Mouse (Mus musculus) retina, embryonic 14.5 days (tissue): ENCODE data around the gene Peg10.

ENCODE experiments used
- DNase-seq: peaks from one replicate; pipeline ENCODE4 v3.0.0-alpha.2; 2015; ENCODE audit warnings: low spot score

Gene Peg10

DNA sequence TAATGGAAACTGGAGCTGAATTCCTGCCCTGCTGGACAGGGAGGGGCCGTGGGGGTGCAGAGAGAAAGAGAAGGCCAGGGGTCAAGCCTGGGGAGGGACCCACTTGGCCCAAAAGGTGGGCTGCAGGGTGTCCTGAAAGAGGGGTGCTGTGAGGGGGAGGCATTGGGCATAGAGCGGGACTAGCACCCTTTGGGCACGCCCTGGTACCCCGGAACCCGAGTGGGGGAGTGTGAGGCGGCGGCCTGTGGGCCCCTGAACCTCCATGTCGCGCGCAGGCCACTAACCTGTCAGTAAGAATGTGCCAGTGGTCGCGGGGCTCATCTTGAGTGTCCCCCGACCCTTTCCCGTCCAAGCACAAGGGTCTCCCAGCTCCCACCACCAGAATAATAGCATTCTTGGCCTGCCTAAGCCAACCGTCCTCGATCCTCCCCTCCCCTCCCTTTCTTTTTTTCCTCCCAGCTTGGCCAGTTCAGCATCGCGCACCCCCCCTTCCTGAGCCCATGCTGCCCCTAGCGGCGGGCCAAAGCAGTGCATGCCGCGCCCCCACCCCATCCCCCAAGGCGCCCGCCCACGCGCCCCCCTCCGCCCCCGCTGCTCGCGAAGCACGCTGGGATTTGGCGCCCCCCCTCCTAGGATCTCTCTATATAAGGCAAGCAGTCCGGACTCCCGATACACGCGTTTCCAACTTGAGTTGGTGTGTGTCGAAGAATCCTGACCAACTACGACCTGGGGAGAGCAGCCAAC, at the start of gene Peg10, which contains the start of gene Sgce:
TSS of gene Peg10 (plus strand) at position 611 of the 744 bp plus-strand sequence.
TSS of gene Sgce (minus strand) at position 512 of the 744 bp plus-strand sequence.
- peak; percentile 82 for DNase-seq

DNA sequence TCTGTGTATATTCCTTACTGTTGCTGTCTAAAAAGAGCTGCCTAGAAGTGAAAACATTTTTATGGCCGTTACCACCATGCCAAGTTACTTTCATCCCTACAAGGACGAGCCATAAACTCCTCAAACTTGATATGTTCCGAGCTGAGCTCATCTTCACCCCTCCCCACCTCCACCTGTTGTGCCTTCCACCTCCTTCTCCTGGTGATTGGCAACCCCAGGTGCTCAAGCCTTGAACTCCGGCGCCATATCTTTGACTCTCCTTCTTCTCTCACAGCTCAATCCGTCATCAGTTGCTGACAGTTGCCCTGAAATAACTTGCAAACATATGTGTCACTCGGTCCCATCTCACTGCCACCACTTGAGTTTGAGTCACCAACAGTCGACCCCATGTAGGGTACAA, 45.5 kb upstream of the Peg10 start:
- DNase-seq: no peak

DNA sequence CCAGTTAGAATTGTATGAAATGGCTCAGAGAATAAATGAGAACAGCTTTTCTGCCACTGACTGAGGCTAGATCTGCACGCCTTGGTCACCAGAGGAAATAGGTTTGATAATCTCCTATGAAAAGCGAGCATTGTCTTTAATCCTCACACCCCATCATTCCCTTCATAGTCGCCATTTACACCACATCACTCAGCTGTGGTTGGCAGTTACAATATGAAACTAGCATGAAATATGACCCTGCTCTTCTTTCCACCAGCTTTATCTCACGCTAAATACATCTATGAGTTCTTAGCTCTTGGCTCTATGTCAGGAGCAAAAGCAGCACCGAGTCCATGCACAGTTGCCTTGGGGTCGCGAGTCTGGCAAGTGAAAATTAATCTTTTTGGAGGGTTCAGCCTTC, 43.2 kb upstream of the Peg10 start:
- DNase-seq: no peak

DNA sequence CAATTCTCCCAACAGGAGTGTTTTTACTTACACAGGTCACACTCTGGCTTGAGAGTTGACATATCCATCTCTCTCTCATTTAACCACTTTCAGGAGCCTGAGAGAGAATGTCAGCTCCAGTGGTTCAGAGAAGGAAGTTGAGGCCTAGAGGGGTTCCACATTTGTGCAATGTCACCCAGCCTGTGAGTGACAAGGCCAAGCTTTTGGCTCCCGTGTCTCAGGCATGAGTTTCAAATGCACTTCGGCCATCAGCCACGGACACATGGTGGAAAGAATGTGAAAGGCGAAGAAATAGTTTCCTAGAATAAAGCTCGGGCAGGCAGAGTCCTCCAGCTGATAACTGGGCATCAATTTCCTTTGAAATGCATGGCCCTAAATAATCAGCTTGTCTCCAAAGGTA, 40.7 kb upstream of the Peg10 start:
- no peak for DNase-seq

DNA sequence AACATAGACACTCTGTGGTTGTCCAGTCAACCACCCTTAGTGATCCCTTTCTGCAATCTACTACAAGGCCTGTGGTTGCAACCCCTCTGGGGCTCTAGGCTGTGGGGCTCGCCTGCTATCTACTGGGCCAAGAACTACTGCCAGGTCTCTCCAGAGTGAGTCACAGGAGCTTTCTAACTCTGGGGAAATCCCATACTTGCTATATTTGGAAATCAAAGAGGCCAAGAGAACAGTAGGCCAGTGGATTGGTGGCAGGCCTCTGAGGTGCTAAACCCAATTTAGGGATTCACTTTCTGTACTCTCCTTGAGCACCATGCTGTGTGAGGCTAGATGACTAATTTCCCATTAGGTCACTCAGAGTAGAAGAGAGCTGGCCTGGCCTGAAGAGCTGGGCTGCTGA, 38.1 kb upstream of the Peg10 start:
- no peak for DNase-seq

DNA sequence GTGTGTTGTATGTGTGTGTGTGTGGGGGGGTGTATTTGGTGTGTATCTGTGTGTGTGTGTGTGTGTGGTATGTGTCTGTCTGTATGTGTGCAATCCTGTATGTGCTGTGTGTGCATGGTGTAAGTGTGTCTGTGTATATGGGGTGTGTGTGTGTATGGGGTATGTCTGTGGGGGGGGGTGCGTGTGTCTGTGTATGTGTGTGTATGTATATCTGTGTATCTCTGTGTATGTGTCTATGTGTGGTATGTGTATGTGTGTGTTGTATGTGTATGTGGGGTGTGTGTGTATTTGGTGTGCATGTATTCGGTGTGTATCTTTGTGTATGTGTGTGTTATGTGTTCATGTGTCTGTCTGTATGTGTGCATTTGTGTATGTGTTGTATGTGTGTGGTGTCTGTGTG, 30.9 kb upstream of the Peg10 start:
- DNase-seq: no peak

DNA sequence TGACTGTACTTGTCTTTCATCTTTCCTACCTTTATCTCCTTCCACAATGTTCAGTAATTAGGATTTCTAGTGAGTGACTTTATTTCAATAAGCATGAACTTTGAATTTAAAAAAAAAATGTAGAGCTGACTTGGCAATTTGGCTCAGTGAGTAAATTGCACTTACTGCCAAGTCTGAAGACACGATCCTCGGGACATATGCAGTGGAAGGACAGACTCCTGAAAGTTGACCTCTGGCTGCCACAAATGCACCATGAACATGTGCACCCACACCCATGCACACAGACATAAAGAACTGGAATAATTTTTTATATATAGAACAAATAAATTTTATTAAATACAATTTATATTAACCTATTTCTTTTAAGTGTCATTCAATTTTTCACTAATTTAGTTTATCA, 29.8 kb upstream of the Peg10 start:
- no peak for DNase-seq

DNA sequence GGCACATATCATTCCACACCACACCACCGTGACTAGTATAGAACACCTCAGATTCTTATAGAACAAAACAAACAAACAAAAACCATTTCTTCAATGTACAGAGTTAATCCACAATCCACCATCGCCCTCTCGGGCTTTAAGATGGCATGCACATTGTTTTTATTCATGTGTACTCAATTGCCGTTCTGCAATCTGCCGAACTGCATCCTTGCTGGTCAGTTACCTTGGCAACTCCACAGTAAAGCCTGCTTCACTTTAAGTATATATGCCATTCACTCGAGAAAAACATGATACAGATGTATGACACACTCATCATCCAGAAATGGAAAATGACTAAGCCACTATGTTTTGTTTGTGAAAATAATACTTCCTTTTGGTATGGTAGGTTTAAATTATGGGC, 25.0 kb upstream of the Peg10 start:
- DNase-seq: no peak

DNA sequence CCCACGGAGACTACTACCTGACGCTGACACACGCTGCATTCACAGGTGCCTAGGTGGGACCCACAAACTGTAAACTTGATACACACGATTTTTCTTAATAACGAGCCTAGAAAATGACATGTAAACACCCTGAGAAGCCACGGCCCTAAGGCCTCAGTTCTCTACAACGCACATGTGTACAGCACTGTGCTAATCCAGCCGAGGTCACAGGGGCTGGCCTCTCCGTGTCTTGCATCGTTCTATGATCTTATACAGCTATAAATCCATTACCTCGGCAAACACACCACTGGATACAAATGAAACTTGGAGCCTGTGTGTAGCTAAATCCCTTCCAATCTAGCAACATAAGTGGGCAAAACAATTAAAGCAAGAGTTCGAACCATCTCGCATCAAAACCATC, 24.4 kb upstream of the Peg10 start:
- no peak for DNase-seq

DNA sequence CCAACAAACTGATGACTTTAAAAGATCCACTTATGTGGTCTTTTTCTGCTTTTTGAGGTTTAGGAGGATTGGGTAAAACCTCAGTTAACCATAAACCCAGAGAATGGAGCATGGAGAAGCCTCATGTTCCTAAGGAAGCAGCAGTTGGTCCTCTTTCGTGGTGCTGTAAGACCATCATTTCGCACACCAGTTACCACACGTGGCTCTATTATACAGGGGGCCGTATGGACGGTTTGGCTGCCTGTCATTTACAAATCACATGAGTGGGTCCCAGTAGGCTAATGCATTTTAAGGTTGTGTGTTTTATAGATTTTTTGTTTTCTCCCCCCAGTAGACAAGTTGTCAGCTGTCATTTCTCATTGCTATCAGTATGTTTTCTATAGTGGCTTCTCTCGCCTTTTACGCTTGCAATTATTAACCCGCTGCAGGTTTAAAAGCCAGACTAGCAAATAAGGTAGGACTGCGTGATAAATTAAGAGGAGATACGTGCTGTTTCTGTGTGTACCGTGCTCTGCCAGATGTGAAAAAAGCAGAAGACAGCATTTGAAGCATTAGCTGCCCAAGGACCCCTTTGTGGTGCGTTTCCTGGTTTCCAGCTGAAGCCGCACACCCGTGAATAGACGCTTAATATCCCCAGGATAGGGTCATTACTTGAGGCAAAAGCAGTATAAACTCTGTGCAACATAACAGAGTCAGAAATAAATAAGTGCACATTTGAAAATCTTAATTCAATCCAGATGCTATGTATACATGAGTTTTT, 22.9 kb upstream of the Peg10 start:
- DNase-seq: peak; percentile 39

DNA sequence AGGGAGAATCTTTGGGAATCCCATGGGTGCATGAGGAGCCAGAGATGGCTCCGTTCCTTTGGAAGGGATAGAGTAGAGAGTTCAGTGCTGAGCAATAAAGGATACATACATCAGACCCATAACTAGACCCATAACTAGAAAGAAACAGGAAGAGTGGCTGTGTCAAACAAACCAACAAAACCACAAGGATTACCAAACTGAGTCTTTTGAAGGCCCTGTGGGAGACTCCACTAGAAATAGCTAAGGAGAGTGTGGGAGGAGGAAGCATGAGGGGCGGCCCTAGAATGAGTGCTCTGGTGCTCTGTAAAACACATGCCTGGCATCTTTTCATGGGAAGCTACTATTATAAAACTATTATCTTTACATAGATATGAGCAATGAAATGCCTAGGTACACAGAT, 18.8 kb upstream of the Peg10 start:
- DNase-seq: no peak

DNA sequence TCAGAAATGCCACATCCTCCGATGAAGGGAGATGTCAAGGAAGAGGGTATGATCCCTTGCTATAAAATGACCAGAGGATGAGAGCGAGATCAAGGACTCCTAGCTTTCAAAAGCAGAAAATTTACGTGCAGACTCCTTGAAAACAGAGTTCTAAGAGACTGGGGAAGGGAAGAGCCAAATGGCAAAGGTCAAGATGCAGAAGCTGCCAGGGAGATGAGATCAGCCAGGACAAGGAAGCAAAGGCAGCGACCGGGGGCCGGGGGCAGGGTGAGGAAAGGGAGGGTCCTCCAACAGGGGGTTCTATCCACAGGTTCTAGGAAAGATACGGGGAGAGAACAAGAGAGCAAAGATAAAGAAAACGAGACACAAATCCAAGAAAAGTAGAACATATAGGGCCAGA, 15.4 kb upstream of the Peg10 start:
- DNase-seq: no peak

DNA sequence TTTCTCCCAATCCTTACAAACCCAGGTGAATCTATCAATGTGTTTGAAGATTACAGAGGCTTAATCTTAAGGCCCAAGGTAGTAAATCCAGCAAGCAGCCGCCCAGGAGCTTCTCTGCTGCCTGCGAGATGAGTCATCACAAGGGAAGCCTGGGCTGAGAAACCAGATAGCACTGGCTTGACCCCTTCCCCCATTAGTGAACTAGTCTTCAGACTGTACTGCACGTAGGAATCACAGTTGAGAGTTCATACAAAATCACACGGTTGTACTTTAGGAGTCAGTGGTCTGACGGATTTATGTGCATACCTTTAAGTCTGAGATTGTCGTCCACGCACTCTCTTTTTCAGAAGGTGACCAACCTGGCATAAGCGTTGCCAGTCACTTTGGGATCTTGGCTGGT, 13.9 kb upstream of the Peg10 start:
- DNase-seq: no peak

DNA sequence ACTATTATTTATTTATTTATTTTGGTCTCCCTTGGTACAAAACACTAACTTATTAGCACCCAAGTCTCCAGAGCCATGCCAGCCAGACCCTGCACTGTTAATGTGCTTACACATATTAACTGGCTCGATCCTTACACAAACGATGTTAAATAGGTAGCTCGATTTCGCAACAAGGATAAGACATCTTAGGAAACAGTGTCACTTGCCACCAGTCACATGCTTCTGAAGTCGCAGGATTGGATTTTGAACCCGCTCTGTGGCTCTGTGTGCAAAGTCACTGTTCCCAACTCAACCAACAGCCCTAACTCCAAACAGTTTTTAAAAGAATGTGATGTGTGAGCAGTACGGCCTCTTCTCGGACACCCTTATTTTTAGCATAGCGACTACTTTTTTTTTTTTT, 10.7 kb upstream of the Peg10 start:
- no peak for DNase-seq

DNA sequence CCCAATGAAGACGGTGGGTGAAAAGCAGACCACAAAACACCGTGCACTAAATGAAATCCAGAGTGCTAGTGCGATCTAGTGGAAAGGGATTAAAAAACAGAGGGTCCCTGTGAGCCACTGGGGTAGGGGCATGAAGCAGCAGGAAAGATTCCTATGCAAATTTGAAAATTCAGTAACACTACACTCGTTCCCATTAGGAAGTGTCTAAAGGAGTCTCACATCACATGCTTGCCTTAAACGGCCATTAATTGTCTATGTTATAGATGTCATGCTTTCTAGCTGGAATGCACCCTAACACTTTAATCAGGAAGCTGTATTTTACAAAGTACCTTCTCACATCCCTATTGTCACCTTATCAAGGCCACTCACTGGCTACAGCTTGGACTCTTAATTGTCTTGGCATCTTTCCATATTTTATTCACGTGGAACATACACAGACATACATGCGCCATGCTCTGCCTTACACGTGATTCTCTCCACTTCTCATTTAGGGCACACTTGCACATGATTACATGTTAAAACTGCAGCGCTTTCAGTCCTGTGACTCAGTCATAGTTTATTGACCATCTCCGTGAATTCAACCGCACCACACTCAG, 9.0 kb upstream of the Peg10 start:
- DNase-seq: no peak

DNA sequence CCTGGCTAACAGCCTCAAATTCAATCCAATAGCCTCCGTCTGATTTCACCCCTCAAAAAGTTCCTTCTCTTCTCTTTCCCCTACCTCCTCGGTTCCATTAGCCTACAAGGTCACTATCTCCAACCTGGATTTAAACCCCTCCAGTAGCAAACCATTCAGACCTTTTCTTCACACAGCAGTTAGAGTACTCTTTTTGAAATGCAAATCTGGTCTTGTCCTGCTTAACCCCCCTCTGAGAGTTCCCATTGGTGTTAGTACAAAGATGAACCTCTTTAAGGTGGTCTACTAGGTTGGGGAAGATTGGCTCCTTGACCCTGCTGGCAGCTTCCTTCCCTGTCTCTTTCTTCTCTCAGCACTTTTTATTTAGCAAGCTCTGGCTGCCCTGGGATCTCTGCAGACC, 8.4 kb upstream of the Peg10 start:
- DNase-seq: no peak

DNA sequence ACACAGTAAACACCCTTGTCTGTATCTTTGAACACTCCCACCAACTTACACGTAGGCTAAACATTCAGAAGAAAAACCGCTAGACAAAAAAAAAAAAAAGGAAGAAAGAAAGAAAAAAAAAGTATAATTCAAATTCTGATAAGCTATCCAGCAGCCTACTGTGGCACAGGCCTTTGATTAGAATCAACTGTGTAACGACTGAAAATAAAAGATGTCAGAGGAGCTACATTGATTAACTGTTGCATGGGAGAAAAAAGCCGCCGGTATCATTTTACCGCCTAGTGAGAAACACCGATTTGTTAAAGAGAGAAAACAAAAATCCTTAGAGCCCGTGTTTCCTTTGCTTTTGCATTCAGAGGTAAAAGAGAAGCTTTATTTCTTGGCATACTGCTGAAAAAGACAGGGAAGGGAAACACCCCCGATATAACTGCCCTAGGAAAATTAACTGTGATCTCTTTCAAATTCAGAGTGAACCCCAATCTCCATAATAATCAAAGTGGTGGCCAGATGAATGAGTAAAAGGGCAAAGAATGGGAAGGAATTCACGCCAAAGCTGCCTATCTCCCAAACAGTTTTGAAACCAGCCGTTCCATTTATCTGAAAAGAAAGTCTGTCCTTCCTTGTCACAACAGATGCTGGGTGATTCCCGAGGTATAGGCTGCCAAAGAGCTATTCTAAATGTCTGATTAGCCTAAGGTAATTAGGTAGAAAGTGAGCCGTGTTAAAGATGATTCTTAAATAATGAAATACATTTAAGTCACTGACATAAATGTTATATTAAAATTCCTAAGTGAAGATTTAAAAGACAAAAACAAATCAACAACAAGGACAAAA, 7.4 kb upstream of the Peg10 start:
- no peak for DNase-seq

DNA sequence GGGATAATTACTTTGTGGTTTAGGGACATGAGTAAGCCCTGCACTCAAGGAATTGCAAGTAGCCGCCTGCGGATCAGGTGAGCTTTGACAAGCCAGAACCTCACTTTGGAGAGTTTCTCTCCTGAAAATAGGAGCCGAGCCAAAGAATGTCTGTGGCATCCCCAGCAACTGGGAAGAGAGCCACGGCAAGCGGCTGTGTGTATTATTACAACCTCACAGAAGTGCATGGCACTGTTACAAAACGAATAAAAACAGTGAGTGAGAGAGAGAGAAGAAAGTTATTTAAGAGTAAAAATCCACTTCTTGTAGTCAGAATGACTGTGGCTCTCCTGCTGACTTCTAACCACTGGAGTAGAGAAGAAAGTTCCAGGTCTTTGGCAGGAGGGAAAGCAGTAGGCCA, 6.6 kb upstream of the Peg10 start:
- no peak for DNase-seq

DNA sequence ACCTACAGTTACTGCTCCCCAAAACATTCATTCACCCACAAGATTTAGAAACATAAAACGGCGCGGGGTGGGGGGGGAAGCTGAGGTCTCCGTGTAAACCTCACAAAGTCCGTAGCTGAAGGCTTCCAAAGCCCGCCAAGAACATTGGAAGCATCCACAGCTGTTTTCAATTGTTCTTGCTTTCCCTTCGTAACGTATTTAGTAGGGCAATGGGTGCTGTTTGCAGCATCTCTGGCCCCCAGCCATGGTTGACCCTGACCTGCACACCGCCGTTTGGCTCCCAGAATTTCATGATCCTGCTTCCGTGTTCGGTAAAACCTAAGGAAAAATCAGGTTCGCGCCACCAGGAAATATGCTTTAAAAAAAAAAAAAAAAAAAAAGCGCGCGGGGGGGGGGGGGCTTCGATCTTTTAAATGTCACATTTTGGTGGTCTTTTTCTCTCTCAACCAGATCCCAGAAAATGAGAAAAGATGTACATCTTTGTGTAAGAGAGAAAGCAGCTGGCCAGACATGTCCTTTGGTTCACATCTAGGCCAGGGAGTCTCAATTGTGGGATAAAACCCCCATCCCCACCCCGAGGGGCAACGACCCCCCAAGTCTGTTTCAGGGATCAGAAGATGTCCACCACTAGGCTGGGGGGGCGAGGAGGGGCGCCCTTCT, 940 bp upstream of the Peg10 start:
- peak; percentile 34 for DNase-seq

DNA sequence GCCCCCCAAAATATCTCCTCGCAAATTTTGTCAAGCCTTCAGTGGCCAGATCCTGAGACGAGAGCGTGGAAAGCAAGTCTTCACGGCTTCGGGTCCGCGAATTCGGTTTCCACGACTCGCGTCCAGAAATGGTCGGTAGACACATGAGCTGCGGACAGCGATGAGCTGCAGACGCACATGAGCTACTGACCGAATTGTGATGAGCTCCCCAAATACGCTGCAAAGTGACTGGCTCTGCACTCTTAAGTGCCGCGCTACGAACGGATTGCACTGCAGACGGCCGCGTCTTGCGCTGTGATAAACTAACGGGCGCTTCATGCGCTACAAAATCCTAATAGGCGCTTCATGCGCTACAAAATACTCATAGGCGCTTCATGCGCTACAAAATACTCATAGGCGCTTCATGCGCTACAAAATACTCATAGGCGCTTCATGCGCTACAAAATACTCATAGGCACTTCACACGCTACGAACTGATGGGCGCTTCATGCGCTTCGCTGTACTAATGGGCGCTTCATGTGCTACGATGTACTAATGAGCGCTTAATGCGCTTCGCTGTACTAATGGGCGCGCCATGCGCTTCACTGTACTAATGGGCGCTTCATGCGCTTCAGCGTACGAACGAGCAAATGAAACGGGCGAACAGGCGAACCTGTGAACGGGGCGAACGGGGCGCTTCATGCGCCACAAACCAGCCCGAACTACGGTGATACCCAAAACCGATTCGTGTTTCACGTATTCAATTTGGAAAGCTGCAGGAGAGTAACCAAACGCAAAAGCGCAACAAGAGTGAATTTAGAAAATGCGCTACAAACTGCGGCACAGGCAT, 785 bp downstream of the Peg10 start:
- peak; percentile 68 for DNase-seq

DNA sequence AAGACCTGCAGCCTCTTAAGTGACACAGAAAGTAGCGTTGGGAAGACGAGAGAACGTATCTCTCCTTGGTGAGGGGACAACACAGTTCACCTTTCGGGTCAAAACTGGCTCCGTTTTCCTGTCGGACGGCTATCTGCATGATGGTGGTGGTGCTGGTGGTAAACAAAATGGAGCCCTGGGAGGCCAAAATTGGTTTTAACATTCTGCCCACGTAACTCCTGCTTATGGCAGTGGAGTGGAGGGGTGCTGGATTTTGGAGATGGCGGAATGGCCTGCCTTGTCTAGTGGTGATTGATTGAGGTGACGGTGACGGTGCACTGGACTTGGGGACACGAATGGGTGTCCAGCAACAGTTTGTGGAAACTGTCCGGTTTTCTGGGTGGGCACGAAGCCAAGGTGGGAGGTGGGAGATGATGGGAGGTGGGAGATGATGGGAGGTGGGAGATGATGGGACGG, 1.4 kb downstream of the Peg10 start:
- DNase-seq: peak; percentile 36
